Mouse (Mus musculus) hindbrain, embryonic 11.5 days (tissue): ENCODE results near the gene Cirbp. TPM values are rescaled to one million over a fixed set of nuclear protein-coding genes. Genes with fewer than 3 reads are reported as not detected.

ENCODE experiments used
- ATAC-seq: fragments of 200-750 bp; cut with Nextera tagmentation; 2 replicates; pipeline ENCODE4 v1.8.0; 2017; ENCODE audit warnings: mild to moderate bottlenecking, moderate TSS enrichment, moderate library complexity; ENCODE audit not compliant: low FRiP score
- DNase-seq: peaks from one replicate; pipeline ENCODE4 v3.0.0-alpha.2; 2015; ENCODE audit warnings: low spot score
- H3K27ac ChIP-seq: fragments of 300-500 bp; sonication (generic); 2 replicates; pipeline ENCODE4 v1.5.1; 2014; ENCODE audit warnings: mild to moderate bottlenecking, low read depth, low read length
- H3K27me3 ChIP-seq: fragments of 300-500 bp; sonication (generic); 2 replicates; pipeline ENCODE4 v1.6.1; 2014; ENCODE audit warnings: mild to moderate bottlenecking, low read length, moderate library complexity, mixed read lengths; ENCODE audit not compliant: control insufficient read depth, insufficient read depth
- H3K36me3 ChIP-seq: fragments of 300-500 bp; sonication (generic); 2 replicates; pipeline ENCODE4 v1.6.1; 2014; ENCODE audit warnings: mild to moderate bottlenecking, low read length, moderate library complexity, mixed read lengths; ENCODE audit not compliant: control insufficient read depth, insufficient read depth
- H3K4me1 ChIP-seq: fragments of 300-500 bp; sonication (generic); replicated peaks from 2 replicates; pipeline ENCODE4 v1.6.1; 2014; ENCODE audit warnings: low read length, mixed read lengths; ENCODE audit not compliant: control insufficient read depth, insufficient read depth
- H3K4me2 ChIP-seq: fragments of 300-500 bp; sonication (generic); replicated peaks from 2 replicates; pipeline ENCODE4 v1.6.1; 2014; ENCODE audit warnings: mild to moderate bottlenecking, low read depth, low read length
- H3K4me3 ChIP-seq: fragments of 300-500 bp; sonication (generic); 2 replicates; pipeline ENCODE4 v1.5.1; 2014; ENCODE audit warnings: low read depth, low read length
- H3K9ac ChIP-seq: fragments of 300-500 bp; sonication (generic); 2 replicates; pipeline ENCODE4 v1.6.1; 2014; ENCODE audit warnings: low read depth, low read length
- H3K9me3 ChIP-seq: fragments of 300-500 bp; sonication (generic); 2 replicates; pipeline ENCODE4 v1.6.1; 2016; ENCODE audit warnings: low read length; ENCODE audit not compliant: control insufficient read depth
- WGBS: fragments of 180-500 bp; shearing (Covaris S2); extraction: QIAGEN DNeasy Blood & Tissue Kit; methylation state at CpG from one replicate; pipeline ENCODE4 v1.1.7; 2014; 5-methylcytosine and 5-hydroxymethylcytosine counted together
- polyA plus RNA-seq: library from polyadenylated mRNA; unstranded; fragments of >200 nt; fragmentation: Nextera tagmentation; extraction: Ambion mirVana; gene quantifications from 2 replicates; pipeline ENCODE4 v1.2.1, GENCODE M21; 2014

Cirbp gene
- polyA plus RNA-seq, 1 experiment from 2014 or later: 83.4 TPM

DNA sequence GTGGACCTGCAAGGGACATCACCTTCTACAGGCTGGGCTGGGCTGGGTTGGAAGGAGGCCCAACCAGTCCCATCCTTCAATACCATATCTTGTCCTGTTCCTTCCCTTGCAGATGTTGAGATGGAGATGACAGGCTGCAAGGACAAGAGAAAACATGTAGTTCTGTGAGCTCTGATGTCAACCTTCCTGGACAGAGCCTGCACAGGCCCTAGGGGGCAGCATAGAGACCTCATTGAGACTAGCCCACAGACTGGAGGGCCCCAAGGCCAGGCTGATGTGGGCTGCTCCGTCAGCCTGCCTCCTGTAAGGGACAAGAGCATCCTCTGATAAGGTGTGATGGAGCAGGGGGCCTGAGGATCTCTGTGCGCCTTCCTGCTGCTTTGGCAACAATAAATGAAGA is 8.9 kb downstream of the Cirbp start:
- Histone ChIP-seq H3K4me2 (no peak overlapping the region), H3K27ac (no peak overlapping the region), H3K9me3 (no peaks in the 10 kb centered on the region), H3K27me3 (no peaks in the 10 kb centered on the region), H3K4me3 (no peak overlapping the region), H3K36me3 (peaks cover 17% of the 10 kb centered on the region), H3K4me1 (peaks cover 9% of the 10 kb centered on the region; the same call in 1 of the 2 replicates), H3K9ac (no peak overlapping the region)
- peak; percentile 76 for DNase-seq
- 41% methylated on average over 2 of the region's 2 CpGs for WGBS
- ATAC-seq: no peak

DNA sequence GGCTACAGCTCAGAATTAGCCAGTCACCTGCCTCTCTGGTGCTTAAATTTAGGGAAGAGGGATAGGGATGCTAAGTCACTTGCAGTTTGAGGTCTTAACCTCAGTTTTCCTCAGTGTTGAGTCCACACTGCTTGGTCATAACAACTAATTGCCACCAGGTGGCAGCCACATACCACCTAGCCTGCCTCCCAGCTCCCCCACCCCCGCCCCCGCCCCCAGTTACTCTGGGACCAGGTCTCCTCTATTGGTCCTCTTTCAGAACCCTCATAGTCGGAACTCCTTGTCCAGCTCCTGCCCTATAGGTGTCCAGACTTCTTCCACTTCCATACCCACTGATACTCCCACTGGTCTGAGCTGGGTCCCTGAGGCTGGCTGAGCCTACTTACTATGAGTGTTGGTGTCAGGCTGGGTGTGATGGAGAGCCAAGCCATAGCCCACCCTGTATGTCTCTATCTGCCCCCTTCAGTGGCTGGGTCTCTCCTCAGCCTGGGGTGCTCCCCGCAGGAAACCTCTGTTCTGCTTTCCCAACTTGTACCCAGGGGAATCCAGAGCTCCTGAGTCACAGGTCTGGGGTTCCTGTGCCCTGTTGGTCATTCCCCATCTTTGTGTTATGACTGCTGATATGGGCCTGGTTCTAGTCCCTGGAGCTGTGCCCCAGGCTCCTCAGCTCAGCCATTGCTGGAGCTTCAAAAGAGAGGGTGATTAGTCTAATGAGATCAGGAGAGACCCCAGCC is 9.9 kb downstream of the Cirbp start:
- DNase-seq (peak; percentile 70), ATAC-seq (no peak)
- H3K4me3 ChIP-seq: no peak overlapping the region
- H3K36me3 ChIP-seq: peaks cover 8% of the 10 kb centered on the region
- 29% methylated on average over 4 of the region's 4 CpGs for WGBS
- no peak overlapping the region for H3K27ac ChIP-seq
- no peak overlapping the region for H3K9ac ChIP-seq
- no peaks in the 10 kb centered on the region for H3K27me3 ChIP-seq
- H3K4me1 ChIP-seq: peaks cover 15% of the 10 kb centered on the region
- H3K9me3 ChIP-seq: no peaks in the 10 kb centered on the region
- H3K4me2 ChIP-seq: no peak overlapping the region

DNA sequence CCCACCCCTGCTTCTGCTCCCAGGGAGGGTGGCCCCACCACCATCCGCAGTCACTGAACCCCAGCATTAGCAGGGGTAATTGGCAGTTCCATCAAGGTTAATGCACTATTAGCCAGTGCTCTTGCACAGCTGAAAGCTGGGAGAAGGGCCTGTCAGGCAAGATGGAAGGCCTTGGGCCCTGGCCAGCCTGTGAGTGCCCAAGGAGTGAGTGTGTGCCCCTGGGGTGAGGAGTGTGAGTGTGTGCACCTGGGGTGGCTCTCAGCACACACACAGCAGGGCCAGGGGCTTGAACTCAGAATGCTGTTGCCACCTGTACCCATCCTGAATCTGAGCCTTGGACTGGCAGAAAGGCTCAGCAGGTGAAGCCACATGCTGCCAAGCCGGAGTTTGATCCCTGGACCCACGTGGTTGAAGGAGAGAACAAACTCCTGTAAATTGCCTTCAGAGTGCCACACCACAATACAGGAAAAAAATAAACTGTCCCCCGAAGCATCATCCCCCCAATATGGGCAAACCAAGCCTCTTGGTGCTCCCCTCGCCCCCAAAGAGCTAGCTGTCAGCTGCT is 10.6 kb downstream of the Cirbp start:
- H3K4me1 ChIP-seq: peaks cover 20% of the 10 kb centered on the region
- DNase-seq (no peak), ATAC-seq (no peak)
- no peak overlapping the region for H3K9ac ChIP-seq
- H3K27me3 ChIP-seq: no peaks in the 10 kb centered on the region
- H3K4me2 ChIP-seq: no peak overlapping the region
- H3K36me3 ChIP-seq: peaks cover 7% of the 10 kb centered on the region; the same call in 1 of the 2 replicates
- WGBS: 82% methylated on average over 5 of the region's 5 CpGs
- no peaks in the 10 kb centered on the region for H3K9me3 ChIP-seq
- no peak overlapping the region for H3K4me3 ChIP-seq
- H3K27ac ChIP-seq: no peak overlapping the region

DNA sequence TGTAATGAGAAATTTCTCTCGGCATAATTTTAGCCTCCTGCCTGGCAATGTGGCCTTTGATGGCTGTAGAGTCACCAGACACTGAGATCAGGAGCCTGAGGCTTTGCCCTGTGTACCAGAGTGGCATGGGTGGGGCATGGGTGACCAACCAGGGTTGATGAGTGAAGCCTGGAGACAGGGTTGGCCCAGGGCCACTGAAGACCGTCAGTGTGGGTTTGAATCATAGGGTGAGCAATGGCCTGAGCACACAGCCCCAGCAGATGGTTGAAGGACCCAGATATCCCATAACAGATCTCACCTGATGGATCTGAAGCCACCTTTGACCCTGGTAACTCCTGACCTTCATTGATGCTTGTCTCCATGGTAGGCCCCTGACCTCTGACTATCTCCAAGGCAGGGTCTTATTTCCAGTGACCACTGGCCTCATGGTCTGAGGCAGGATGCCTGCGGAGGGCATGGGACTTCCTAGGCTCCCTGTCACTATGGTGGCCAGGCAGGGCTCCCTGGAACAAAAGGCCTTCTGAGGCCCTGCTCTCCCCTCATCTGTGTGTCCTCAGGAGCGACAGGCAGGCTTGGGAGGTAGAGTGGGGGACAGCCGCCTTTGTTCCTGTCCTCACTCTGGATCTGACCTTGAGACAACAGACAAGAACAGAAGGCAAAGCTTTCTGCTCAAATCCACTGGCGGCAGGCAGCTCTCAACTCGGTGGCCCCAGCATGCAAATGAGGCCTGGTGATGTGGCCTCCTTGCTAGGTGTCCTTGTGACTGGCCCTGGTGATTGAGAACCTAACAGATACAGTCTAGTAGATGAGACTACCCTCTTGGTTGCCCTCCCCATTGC is 11.9 kb downstream of the Cirbp start:
- 61% methylated on average over 7 of the region's 7 CpGs for WGBS
- DNase-seq (no peak), ATAC-seq (no peak)
- Histone ChIP-seq H3K9me3 (no peaks in the 10 kb centered on the region), H3K4me1 (peaks cover 14% of the 10 kb centered on the region), H3K4me3 (no peak overlapping the region), H3K27me3 (no peaks in the 10 kb centered on the region), H3K36me3 (no peaks in the 10 kb centered on the region), H3K9ac (peak overlapping the region; percentile 19; the same call in 1 of the 2 replicates), H3K27ac (no peak overlapping the region), H3K4me2 (no peak overlapping the region)

DNA sequence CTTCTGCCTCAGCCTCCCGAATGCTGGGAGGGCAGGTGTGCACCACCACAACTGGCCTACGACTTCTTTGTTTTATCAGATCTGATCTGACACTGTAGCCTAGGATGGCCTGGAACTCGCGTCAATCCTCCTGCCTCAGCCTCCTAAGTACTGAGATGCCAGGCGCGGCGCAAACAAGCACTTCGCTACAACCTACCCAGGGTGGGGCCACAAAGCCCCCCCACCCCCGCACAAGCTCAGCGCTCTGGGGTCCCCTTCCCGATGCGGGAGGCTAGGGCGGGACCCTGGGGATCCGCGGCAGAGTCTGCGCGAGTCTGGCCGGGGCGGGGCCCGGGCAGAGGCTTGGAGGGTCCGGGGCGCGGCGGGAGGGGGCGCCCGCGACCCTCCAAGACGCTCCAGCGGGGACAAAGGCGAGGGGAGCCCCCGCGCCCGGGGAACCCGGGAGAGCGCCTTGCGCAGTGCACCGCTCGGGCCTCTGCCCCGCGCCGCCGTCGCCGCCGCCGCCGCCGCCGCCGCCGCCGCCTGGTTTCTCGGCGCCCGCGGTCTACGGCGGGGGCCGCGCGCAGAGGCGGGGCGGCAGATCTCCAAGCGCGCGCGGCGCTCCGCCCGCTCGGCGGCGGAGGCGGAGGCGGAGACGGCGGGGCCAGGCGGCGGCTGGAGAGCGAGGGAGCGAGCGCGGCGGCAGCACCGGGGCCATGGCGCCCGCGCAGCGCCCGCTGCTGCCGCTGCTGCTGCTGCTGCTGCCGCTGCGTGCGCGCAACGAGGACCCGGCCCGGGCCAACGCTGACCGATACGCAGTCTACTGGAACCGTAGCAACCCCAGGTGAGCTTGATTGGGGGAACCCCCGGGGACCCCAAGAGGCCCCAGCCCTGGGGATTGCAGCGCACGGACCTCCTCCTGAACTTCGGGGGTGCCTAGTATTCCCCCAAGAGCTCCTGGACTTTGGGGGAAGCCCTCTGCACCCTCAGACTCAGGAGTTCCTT is 13.6 kb downstream of the Cirbp start, which contains the start of gene Efna2:
Gene Efna2 (plus strand): TSS at position 415 of the 984 bp plus-strand sequence.
- 2% methylated on average over 54 of the region's 106 CpGs for WGBS
- peak; percentile 80 for ATAC-seq
- H3K27me3 ChIP-seq: no peaks in the 10 kb centered on the region
- H3K4me3 ChIP-seq: peak within 1 kb of the TSS; percentile 93
- peak within 1 kb of the TSS; percentile 90 for H3K4me2 ChIP-seq
- peaks cover 14% of the 10 kb centered on the region for H3K4me1 ChIP-seq
- H3K36me3 ChIP-seq: no peaks in the 10 kb centered on the region
- peak within 1 kb of the TSS; percentile 99 for H3K9ac ChIP-seq
- H3K27ac ChIP-seq: peak within 1 kb of the TSS; percentile 84
- no peaks in the 10 kb centered on the region for H3K9me3 ChIP-seq
- peak; percentile 84 for DNase-seq

DNA sequence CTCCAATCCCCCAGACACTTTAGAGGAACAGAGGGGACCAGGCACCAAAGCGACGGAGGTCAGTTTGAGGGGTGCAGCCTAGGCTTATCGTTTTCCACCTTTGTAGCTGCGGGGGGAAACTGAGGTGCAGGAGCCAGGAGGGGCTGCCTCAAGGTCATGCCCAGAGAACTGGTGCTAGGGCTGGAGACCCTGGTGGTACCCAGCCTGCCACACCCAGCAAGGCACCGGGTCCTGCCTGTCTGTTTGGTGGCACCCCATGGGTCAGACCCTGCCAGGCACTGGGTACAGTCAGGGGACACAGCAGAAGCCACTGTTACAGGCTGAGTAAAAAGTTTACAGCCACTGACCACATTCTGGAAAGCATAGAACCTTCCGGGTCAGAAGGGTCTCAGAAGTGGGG is 14.5 kb downstream of the Cirbp start:
- DNase-seq: no peak
- ATAC-seq: no peak
- no peaks in the 10 kb centered on the region for H3K36me3 ChIP-seq
- H3K4me3 ChIP-seq: peak overlapping the region; percentile 93
- H3K4me1 ChIP-seq: peaks cover 14% of the 10 kb centered on the region
- peak overlapping the region; percentile 90 for H3K4me2 ChIP-seq
- no peak overlapping the region for H3K27ac ChIP-seq
- no peaks in the 10 kb centered on the region for H3K9me3 ChIP-seq
- WGBS: 51% methylated on average over 6 of the region's 6 CpGs
- H3K27me3 ChIP-seq: 0 out of 2 replicates have a peak, but pooled peaks cover 2% of the 10 kb centered on the region
- peak overlapping the region; percentile 99 for H3K9ac ChIP-seq

DNA sequence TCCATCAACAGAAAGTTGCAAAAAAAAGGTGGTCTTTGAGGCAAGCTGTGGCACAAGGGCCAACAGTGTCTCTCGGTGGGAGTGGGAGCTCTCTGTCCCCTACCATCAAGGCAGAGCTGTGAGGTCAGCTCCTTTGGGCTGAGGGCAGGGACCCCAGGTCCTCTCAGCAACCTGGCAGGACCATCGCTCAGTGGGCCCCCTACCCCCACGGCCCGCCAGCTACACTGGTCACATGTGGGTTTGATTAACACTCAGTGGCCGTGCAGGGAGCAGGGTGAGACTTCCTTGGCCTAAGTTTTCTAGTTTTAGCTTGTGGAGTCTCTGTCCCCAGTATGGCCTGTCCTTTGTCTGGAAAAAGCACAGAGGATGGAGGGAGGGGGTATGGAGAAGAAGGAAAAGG is 15.0 kb downstream of the Cirbp start:
- DNase-seq (no peak), ATAC-seq (no peak)
- Histone ChIP-seq H3K4me3 (peak overlapping the region; percentile 93), H3K27me3 (0 out of 2 replicates have a peak, but pooled peaks cover 2% of the 10 kb centered on the region), H3K27ac (no peak overlapping the region), H3K4me2 (peak overlapping the region; percentile 90), H3K9ac (peak overlapping the region; percentile 99), H3K4me1 (peaks cover 14% of the 10 kb centered on the region), H3K9me3 (no peaks in the 10 kb centered on the region), H3K36me3 (no peaks in the 10 kb centered on the region)
- 50% methylated on average over 5 of the region's 5 CpGs for WGBS

DNA sequence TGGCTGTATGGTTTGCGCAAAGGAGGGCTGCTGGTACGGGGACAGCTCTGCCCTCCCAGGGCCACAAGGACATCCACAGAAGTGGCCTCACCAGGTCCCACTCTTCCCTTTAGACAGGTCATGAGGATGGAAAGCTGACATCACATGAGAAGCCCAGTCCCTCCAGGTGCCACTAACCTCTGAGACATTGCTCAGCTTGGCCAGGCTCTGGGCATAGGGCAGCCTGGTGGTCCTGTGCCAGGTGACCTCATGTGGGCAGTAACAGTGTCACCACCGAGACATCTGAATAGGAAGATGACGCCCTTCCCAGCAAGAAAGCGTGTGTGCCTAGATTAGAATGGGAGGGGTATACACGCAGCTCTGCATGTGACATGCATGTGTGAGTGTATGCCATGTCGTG is 16.8 kb downstream of the Cirbp start:
- Histone ChIP-seq H3K9me3 (no peaks in the 10 kb centered on the region), H3K4me2 (no peak overlapping the region; the same call in 1 of the 2 replicates), H3K36me3 (0 out of 2 replicates have a peak, but pooled peaks cover 2% of the 10 kb centered on the region), H3K27me3 (0 out of 2 replicates have a peak, but pooled peaks cover 2% of the 10 kb centered on the region), H3K9ac (no peak overlapping the region), H3K4me1 (peaks cover 14% of the 10 kb centered on the region), H3K4me3 (no peak overlapping the region), H3K27ac (no peak overlapping the region)
- ATAC-seq: no peak
- 93% methylated on average over 7 of the region's 7 CpGs for WGBS
- DNase-seq: no peak
